24 mouse cellular contexts compared by ENCODE assay signal in genomic region chr5:30717506-30717905, GRCm38 (mm10). TPM values are rescaled to one million over a fixed set of nuclear protein-coding genes. Genes with fewer than 3 reads are reported as not detected.
DNase-seq lines count a peak whose midpoint lies in the region; ATAC-seq lines count a peak whose summit lies in the region.
"Had no signal": no experiment of that assay in that cellular context is flagged by ENCODE, and none has a peak within 500 bp of the region (broad histone marks: within the 10 kb centered on the region; RNA-seq: fewer than 3 reads in every experiment).

No protein-coding gene starts in this region.

- 92% methylated on average over 4 of the region's 4 CpGs for WGBS in forebrain, embryonic 10.5 days
- WGBS in forebrain, embryonic 11.5 days: 87% methylated on average over 4 of the region's 4 CpGs
- 78% methylated on average over 4 of the region's 4 CpGs for WGBS in lung, embryonic 16.5 days
- 80% methylated on average over 4 of the region's 4 CpGs for WGBS in forebrain, embryonic 14.5 days
- WGBS in neural tube, embryonic 12.5 days: 89% methylated on average over 4 of the region's 4 CpGs

- no peak overlapping the region for H3K4me2 ChIP-seq in forebrain, embryonic 11.5 days (ENCODE audit: low read depth, low read length, severe bottlenecking)
- H3K4me2 ChIP-seq in lung, embryonic 16.5 days (ENCODE audit: low read depth, low read length): no peak overlapping the region
- H3K4me2 ChIP-seq in forebrain, embryonic 14.5 days (ENCODE audit: low read length): no peak overlapping the region
- peak overlapping the region; percentile 36; the same call in 1 of the 2 replicates for H3K4me2 ChIP-seq in neural tube, embryonic 12.5 days (replicated peaks)
- H3K4me2 ChIP-seq: embryonic facial prominence, embryonic 12.5 days; limb, embryonic 12.5 days; liver, embryonic 11.5 days; stomach, embryonic 15.5 days had no signal

- peaks cover 46% of the 10 kb centered on the region for H3K4me1 ChIP-seq in forebrain, embryonic 10.5 days
- peaks cover 11% of the 10 kb centered on the region; the same call in 1 of the 2 replicates for H3K4me1 ChIP-seq in forebrain, embryonic 11.5 days (replicated peaks; ENCODE audit: control insufficient read depth, insufficient read depth, low read length)
- peaks cover 12% of the 10 kb centered on the region for H3K4me1 ChIP-seq in lung, embryonic 16.5 days (replicated peaks; ENCODE audit: control insufficient read depth, insufficient read depth, low read length)
- peaks cover 30% of the 10 kb centered on the region for H3K4me1 ChIP-seq in forebrain, embryonic 14.5 days (ENCODE audit: control insufficient read depth, insufficient read depth, low read length)
- H3K4me1 ChIP-seq in neural tube, embryonic 12.5 days: peaks cover 28% of the 10 kb centered on the region

- H3K27me3 ChIP-seq in forebrain, embryonic 10.5 days (ENCODE audit: poor library complexity, severe bottlenecking): peaks cover 28% of the 10 kb centered on the region
- H3K27me3 ChIP-seq in forebrain, embryonic 11.5 days (ENCODE audit: control insufficient read depth, insufficient read depth, low read length): no peaks in the 10 kb centered on the region
- H3K27me3 ChIP-seq in lung, embryonic 16.5 days (ENCODE audit: control insufficient read depth, insufficient read depth, low read depth, low read length): peaks cover 20% of the 10 kb centered on the region
- H3K27me3 ChIP-seq in forebrain, embryonic 14.5 days (replicated peaks; ENCODE audit: control insufficient read depth, insufficient read depth, low read length): no peaks in the 10 kb centered on the region
- no peaks in the 10 kb centered on the region for H3K27me3 ChIP-seq in neural tube, embryonic 12.5 days (replicated peaks)

- H3K36me3 ChIP-seq in forebrain, embryonic 10.5 days (replicated peaks): peaks cover 56% of the 10 kb centered on the region
- no peaks in the 10 kb centered on the region; the same call in 1 of the 2 replicates for H3K36me3 ChIP-seq in forebrain, embryonic 11.5 days (ENCODE audit: control insufficient read depth, insufficient read depth, low read length)
- no peaks in the 10 kb centered on the region for H3K36me3 ChIP-seq in lung, embryonic 16.5 days (ENCODE audit: control insufficient read depth, insufficient read depth, low read length)
- peaks cover 20% of the 10 kb centered on the region for H3K36me3 ChIP-seq in forebrain, embryonic 14.5 days (ENCODE audit: control insufficient read depth, insufficient read depth, low read length)
- H3K36me3 ChIP-seq in neural tube, embryonic 12.5 days: peaks cover 17% of the 10 kb centered on the region; the same call in 1 of the 2 replicates
- H3K36me3 ChIP-seq: embryonic facial prominence, embryonic 12.5 days; limb, embryonic 12.5 days; stomach, embryonic 15.5 days had no signal

- peak overlapping the region; percentile 82; the same call in 1 of the 2 replicates for H3K27ac ChIP-seq in forebrain, embryonic 10.5 days
- H3K27ac ChIP-seq in forebrain, embryonic 11.5 days (ENCODE audit: low read depth, low read length): no peak overlapping the region; the same call in 1 of the 2 replicates
- peak overlapping the region; percentile 43 for H3K27ac ChIP-seq in lung, embryonic 16.5 days (ENCODE audit: low read length)
- peak overlapping the region; percentile 79; the same call in 1 of the 2 replicates for H3K27ac ChIP-seq in forebrain, embryonic 14.5 days (ENCODE audit: low read depth, low read length)
- H3K27ac ChIP-seq in neural tube, embryonic 12.5 days: no peak overlapping the region
- H3K27ac ChIP-seq: embryonic facial prominence, embryonic 12.5 days; layer of hippocampus, adult 2 months; limb, embryonic 12.5 days; stomach, embryonic 15.5 days had no signal

- no peaks in the 10 kb centered on the region for H3K9me3 ChIP-seq in forebrain, embryonic 10.5 days
- H3K9me3 ChIP-seq in forebrain, embryonic 11.5 days (ENCODE audit: control insufficient read depth, low read length): no peaks in the 10 kb centered on the region
- H3K9me3 ChIP-seq in lung, embryonic 16.5 days (ENCODE audit: control insufficient read depth, low read length): no peaks in the 10 kb centered on the region
- no peaks in the 10 kb centered on the region for H3K9me3 ChIP-seq in forebrain, embryonic 14.5 days (replicated peaks; ENCODE audit: control insufficient read depth, low read length)
- no peaks in the 10 kb centered on the region for H3K9me3 ChIP-seq in neural tube, embryonic 12.5 days
- H3K9me3 ChIP-seq: embryonic facial prominence, embryonic 12.5 days; limb, embryonic 12.5 days; stomach, embryonic 15.5 days had no signal

- ATAC-seq in forebrain, embryonic 11.5 days (replicated peaks; ENCODE audit: low FRiP score): no peak
- ATAC-seq in lung, embryonic 16.5 days (ENCODE audit: low read depth): no peak
- no peak for ATAC-seq in forebrain, embryonic 14.5 days
- no peak for ATAC-seq in neural tube, embryonic 12.5 days (ENCODE audit: low FRiP score, low read depth)
- ATAC-seq: activated CD4-positive, CD25-positive, alpha-beta regulatory T cell, adult 4 months; liver, postnatal 0 days had no signal

- H3K4me3 ChIP-seq in forebrain, embryonic 10.5 days: no peak overlapping the region
- no peak overlapping the region for H3K4me3 ChIP-seq in forebrain, embryonic 11.5 days (ENCODE audit: low read depth, low read length)
- H3K4me3 ChIP-seq in lung, embryonic 16.5 days (ENCODE audit: low read length): no peak overlapping the region
- H3K4me3 ChIP-seq in forebrain, embryonic 14.5 days (ENCODE audit: low read depth, low read length): no peak overlapping the region
- no peak overlapping the region for H3K4me3 ChIP-seq in neural tube, embryonic 12.5 days
- H3K4me3 ChIP-seq: embryonic facial prominence, embryonic 12.5 days; layer of hippocampus, adult 2 months; limb, embryonic 12.5 days; stomach, embryonic 15.5 days had no signal

- H3K9ac ChIP-seq in forebrain, embryonic 11.5 days (ENCODE audit: low read length): no peak overlapping the region
- no peak overlapping the region for H3K9ac ChIP-seq in lung, embryonic 16.5 days (ENCODE audit: low read length)
- no peak overlapping the region for H3K9ac ChIP-seq in forebrain, embryonic 14.5 days (ENCODE audit: low read length)
- no peak overlapping the region for H3K9ac ChIP-seq in neural tube, embryonic 12.5 days
- H3K9ac ChIP-seq: embryonic facial prominence, embryonic 12.5 days; limb, embryonic 12.5 days; liver, postnatal 0 days; stomach, embryonic 15.5 days had no signal

- DNase-seq in forebrain, embryonic 10.5 days (ENCODE audit: extremely low spot score, low spot score): no peak
- no peak for DNase-seq in forebrain, embryonic 11.5 days (ENCODE audit: low spot score)
- DNase-seq in lung, postnatal 25 days (ENCODE audit: low spot score): no peak
- no peak for DNase-seq in forebrain, embryonic 14.5 days (ENCODE audit: low spot score)
- no peak for DNase-seq in urinary bladder, postnatal 4 days (ENCODE audit: low spot score in 2 of 2)
- DNase-seq: adrenal gland, adult 8-10 months; cerebellum, adult 11-12 months; gastrocnemius, postnatal 36 days; heart, postnatal 36 days; kidney, adult 9 months; kidney, postnatal 25 days; layer of hippocampus, postnatal 36 days; liver, postnatal 0 days; lung, postnatal 10 days; right cerebral cortex, adult 18-20 months; thymus, postnatal 25 days had no signal

RNA-seq across cellular contexts. Expression of gene Dpysl5, which starts 6.1 kb away (rescaled TPM):
- polyA plus RNA-seq in forebrain, embryonic 10.5 days (2016; fragmentation: Nextera tagmentation; extraction: Ambion mirVana): 61.5 and 64.0 TPM in 2 replicates
- 91.8 and 97.0 TPM in 2 replicates for polyA plus RNA-seq in forebrain, embryonic 11.5 days (2014; fragmentation: Nextera tagmentation; extraction: Ambion mirVana)
- 4.7 and 4.8 TPM in 2 replicates for polyA plus RNA-seq in lung, embryonic 16.5 days (2015; fragmentation: Nextera tagmentation; extraction: Ambion mirVana)
- 152 and 207 TPM in 2 replicates for polyA plus RNA-seq in forebrain, embryonic 14.5 days (2014; fragmentation: Nextera tagmentation; extraction: Ambion mirVana)
- 138 and 150 TPM in 2 replicates for polyA plus RNA-seq in neural tube, embryonic 12.5 days (2016; fragmentation: Nextera tagmentation; extraction: Ambion mirVana)
- polyA plus RNA-seq: activated CD4-positive, CD25-positive, alpha-beta regulatory T cell, adult 4 months had no signal

RNA-seq across cellular contexts. Expression of gene Cenpa, which starts 50.9 kb away (rescaled TPM):
- 439 and 473 TPM in 2 replicates for polyA plus RNA-seq in forebrain, embryonic 10.5 days (2016; fragmentation: Nextera tagmentation; extraction: Ambion mirVana)
- 439 and 447 TPM in 2 replicates for polyA plus RNA-seq in forebrain, embryonic 11.5 days (2014; fragmentation: Nextera tagmentation; extraction: Ambion mirVana)
- 280 and 298 TPM in 2 replicates for polyA plus RNA-seq in lung, embryonic 16.5 days (2015; fragmentation: Nextera tagmentation; extraction: Ambion mirVana)
- polyA plus RNA-seq in forebrain, embryonic 14.5 days (2014; fragmentation: Nextera tagmentation; extraction: Ambion mirVana): 147 and 206 TPM in 2 replicates
- 210 and 233 TPM in 2 replicates for polyA plus RNA-seq in neural tube, embryonic 12.5 days (2016; fragmentation: Nextera tagmentation; extraction: Ambion mirVana)

Comparison
In these comparisons a context has a peak if more than half of its experiments do, and no peak if none do; other contexts are left out.
1. H3K27ac ChIP-seq: peak in forebrain, embryonic 10.5 days (single experiment), lung, embryonic 16.5 days (single experiment) and forebrain, embryonic 14.5 days (single experiment); none in forebrain, embryonic 11.5 days (single experiment) and neural tube, embryonic 12.5 days (single experiment).
2. RNA of gene Dpysl5, which starts 6.1 kb away (polyA plus RNA-seq): 152 to 207 TPM in forebrain, embryonic 14.5 days, 138 to 150 TPM in neural tube, embryonic 12.5 days, 91.8 to 97.0 TPM in forebrain, embryonic 11.5 days and 61.5 to 64.0 TPM in forebrain, embryonic 10.5 days; 4.7 to 4.8 TPM in lung, embryonic 16.5 days; every median in the first group is over 10 times any median in the second.